Mouse (Mus musculus): ENCODE measurements around the gene Xrcc6. TPM values are rescaled to one million over a fixed set of nuclear protein-coding genes. Genes with fewer than 3 reads are reported as not detected.

The Xrcc6 gene
- polyA plus RNA-seq, 1 experiment: 183 TPM

GRCm38 (mm10) chr15:82035904-82036689 lies 48.5 kb downstream of the Xrcc6 start:
- Histone ChIP-seq H3K4me1 (replicated peaks; ENCODE audit: control insufficient read depth, insufficient read depth, low read length) (peaks cover 28% of the 10 kb centered on the region), H3K27me3 (ENCODE audit: control insufficient read depth, insufficient read depth, low read length) (no peaks in the 10 kb centered on the region), H3K36me3 (ENCODE audit: control insufficient read depth, insufficient read depth, low read length) (peaks cover 91% of the 10 kb centered on the region), H3K27ac (ENCODE audit: control insufficient read depth, insufficient read depth, low read length) (peak overlapping the region; percentile 28; the same call in 1 of the 2 replicates), H3K4me3 (ENCODE audit: control insufficient read depth, insufficient read depth, low read length) (no peak overlapping the region)
- 73% methylated on average over 12 of the region's 12 CpGs for WGBS
- DNase-seq: no peak
- TF ChIP-seq CTCF (IDR thresholded peaks at IDR 0.05; ENCODE audit: borderline replicate concordance, control insufficient read depth, extremely low read depth, insufficient read depth, low read length, poor library complexity) (no peak), POLR2A (IDR thresholded peaks at IDR 0.05; ENCODE audit: control insufficient read depth, extremely low read depth, insufficient read depth, low read length, poor library complexity) (no peak)

- Histone ChIP-seq H3K27ac (ENCODE audit: control insufficient read depth, insufficient read depth, low read length) (no peak overlapping the region), H3K4me1 (replicated peaks; ENCODE audit: control insufficient read depth, insufficient read depth, low read length) (peaks cover 7% of the 10 kb centered on the region), H3K4me3 (ENCODE audit: control insufficient read depth, insufficient read depth, low read length) (no peak overlapping the region), H3K27me3 (ENCODE audit: control insufficient read depth, insufficient read depth, low read length) (no peaks in the 10 kb centered on the region), H3K36me3 (ENCODE audit: control insufficient read depth, insufficient read depth, low read length) (peaks cover 68% of the 10 kb centered on the region)
- 89% methylated on average over 1 of the region's 1 CpGs for WGBS
- DNase-seq: peak; percentile 62
- TF ChIP-seq CTCF (IDR thresholded peaks at IDR 0.05; ENCODE audit: borderline replicate concordance, control insufficient read depth, extremely low read depth, insufficient read depth, low read length, poor library complexity) (no peak), POLR2A (IDR thresholded peaks at IDR 0.05; ENCODE audit: control insufficient read depth, extremely low read depth, insufficient read depth, low read length, poor library complexity) (no peak)
These were observed 53.0 kb downstream of the Xrcc6 start for GRCm38 (mm10) chr15:82040650-82041049.

DNA sequence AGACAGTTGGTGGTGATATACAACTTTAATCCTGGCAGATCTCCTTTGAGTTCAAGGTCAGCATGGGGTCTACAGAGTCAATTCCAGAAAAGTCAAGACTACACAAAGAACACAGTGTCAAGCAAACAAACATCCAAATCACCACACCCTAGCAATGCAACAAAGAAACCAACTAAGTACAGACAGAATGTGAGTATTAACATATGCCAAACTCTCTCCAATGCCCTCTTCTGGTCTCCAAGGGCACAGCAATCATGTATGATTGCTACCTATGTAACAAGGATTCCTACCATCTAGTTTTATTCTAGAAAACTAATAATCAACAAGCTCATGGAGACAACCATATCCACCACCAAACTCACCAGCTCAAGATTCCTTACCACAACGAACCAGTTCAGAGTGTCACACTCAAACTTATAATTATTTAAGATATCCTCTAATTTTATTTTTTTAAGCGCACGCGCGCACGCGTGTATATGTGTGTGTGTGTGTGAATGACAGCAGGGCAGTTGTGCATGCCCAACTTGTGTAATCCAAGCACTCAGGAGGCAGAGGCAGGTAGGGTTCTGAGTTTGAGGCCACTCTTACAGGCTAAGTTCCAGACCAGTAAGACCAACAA lies 56.6 kb downstream of the Xrcc6 start:
- H3K4me1 ChIP-seq (replicated peaks; ENCODE audit: control insufficient read depth, insufficient read depth, low read length): peaks cover 14% of the 10 kb centered on the region
- no peak for TF ChIP-seq CTCF (IDR thresholded peaks at IDR 0.05; ENCODE audit: borderline replicate concordance, control insufficient read depth, extremely low read depth, insufficient read depth, low read length, poor library complexity)
- TF ChIP-seq POLR2A (IDR thresholded peaks at IDR 0.05; ENCODE audit: control insufficient read depth, extremely low read depth, insufficient read depth, low read length, poor library complexity): no peak
- no peaks in the 10 kb centered on the region for H3K27me3 ChIP-seq (ENCODE audit: control insufficient read depth, insufficient read depth, low read length)
- H3K36me3 ChIP-seq (ENCODE audit: control insufficient read depth, insufficient read depth, low read length): peaks cover 33% of the 10 kb centered on the region
- H3K27ac ChIP-seq (ENCODE audit: control insufficient read depth, insufficient read depth, low read length): no peak overlapping the region
- no peak overlapping the region for H3K4me3 ChIP-seq (ENCODE audit: control insufficient read depth, insufficient read depth, low read length)
- DNase-seq: peak; percentile 55
- 92% methylated on average over 7 of the region's 7 CpGs for WGBS

DNA sequence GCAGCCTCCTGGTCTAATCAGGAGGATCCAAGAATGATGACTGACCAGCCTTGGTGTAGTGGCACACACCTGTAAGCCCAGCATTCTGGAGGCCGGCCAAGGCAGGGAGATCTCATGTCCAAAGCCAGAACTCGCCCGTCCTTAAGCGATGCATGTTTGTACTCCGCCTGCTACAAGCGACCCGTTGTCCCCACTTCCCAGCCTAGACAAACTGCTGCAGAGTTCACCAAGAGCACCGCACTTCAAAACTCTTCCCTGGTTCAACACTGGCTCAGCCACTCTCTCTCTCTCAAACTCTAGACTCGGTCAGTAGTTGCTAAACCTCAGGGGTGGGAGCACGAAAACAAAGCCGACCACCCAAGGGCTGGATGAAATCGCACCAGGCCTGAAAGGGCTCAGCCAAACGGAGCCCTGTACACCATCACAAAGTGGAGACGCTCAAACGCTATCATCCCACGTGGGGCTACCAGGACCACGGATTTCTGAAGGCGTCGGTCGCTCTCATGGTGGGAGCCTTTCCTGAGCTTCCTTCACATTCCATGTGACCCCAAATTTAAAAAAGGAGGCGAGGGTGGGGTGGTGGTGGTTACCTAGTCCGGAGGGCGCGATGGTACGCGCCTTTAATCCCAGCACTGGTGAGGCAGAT lies 58.7 kb downstream of the Xrcc6 start:
- peaks cover 14% of the 10 kb centered on the region for H3K36me3 ChIP-seq (ENCODE audit: control insufficient read depth, insufficient read depth, low read length)
- peaks cover 14% of the 10 kb centered on the region for H3K4me1 ChIP-seq (replicated peaks; ENCODE audit: control insufficient read depth, insufficient read depth, low read length)
- no peak for DNase-seq
- no peaks in the 10 kb centered on the region for H3K27me3 ChIP-seq (ENCODE audit: control insufficient read depth, insufficient read depth, low read length)
- H3K27ac ChIP-seq (ENCODE audit: control insufficient read depth, insufficient read depth, low read length): no peak overlapping the region
- 1% methylated on average over 26 of the region's 26 CpGs for WGBS
- TF ChIP-seq CTCF (IDR thresholded peaks at IDR 0.05; ENCODE audit: borderline replicate concordance, control insufficient read depth, extremely low read depth, insufficient read depth, low read length, poor library complexity) (no peak), POLR2A (IDR thresholded peaks at IDR 0.05; ENCODE audit: control insufficient read depth, extremely low read depth, insufficient read depth, low read length, poor library complexity) (no peak)
- H3K4me3 ChIP-seq (ENCODE audit: control insufficient read depth, insufficient read depth, low read length): peak overlapping the region; percentile 84

DNA sequence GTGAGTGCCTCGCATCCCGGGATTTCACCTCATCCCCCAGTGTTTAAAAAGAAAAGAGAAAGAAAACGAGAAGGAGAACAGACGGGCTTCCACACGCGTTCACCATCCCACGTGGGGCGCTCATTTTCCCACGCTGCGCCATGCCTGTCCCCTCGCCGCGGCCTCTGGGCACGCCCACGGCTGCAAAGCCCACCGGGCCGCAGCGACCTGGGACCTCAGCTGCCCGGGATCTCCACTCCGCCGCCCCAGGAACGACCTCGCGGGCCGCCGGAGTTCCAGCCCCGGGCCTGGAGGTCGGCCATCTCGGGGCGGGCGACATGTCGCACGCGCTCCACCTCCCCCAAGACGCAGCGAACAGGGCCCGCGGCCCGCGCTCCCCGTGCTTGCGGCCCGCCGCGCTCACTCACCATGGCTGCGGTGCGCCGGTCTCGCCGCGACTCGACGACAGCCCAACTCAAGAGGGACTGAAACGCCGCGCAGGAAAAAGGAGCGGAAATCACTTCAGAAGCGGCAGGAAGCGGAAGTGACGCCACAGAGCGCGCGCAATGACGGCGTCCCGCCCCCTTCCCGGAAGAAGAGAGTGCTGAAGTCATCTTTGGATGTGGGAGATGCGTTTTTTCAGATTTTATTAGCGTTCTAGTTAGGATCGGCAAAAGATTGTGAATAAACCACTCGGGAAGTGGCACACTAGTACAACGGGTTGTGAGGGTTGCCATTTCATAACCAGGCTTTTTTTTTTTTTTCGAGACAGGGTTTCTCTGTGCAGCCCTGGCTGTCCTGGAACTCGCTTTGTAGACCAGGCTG lies 59.6 kb downstream of the Xrcc6 start, which contains the start of gene Snu13:
TSS of gene Snu13 (minus strand) at position 519 of the 804 bp plus-strand sequence.
- Histone ChIP-seq H3K27me3 (ENCODE audit: control insufficient read depth, insufficient read depth, low read length) (no peaks in the 10 kb centered on the region), H3K36me3 (ENCODE audit: control insufficient read depth, insufficient read depth, low read length) (peaks cover 12% of the 10 kb centered on the region), H3K4me1 (replicated peaks; ENCODE audit: control insufficient read depth, insufficient read depth, low read length) (peaks cover 14% of the 10 kb centered on the region), H3K27ac (ENCODE audit: control insufficient read depth, insufficient read depth, low read length) (peak within 1 kb of the TSS; percentile 45; the same call in 1 of the 2 replicates), H3K4me3 (ENCODE audit: control insufficient read depth, insufficient read depth, low read length) (peak within 1 kb of the TSS; percentile 84)
- under 1% methylated on average over 74 of the region's 74 CpGs for WGBS
- TF ChIP-seq POLR2A (IDR thresholded peaks at IDR 0.05; ENCODE audit: control insufficient read depth, extremely low read depth, insufficient read depth, low read length, poor library complexity) (peak; percentile 88; the same call in 1 of the 2 replicates), CTCF (IDR thresholded peaks at IDR 0.05; ENCODE audit: borderline replicate concordance, control insufficient read depth, extremely low read depth, insufficient read depth, low read length, poor library complexity) (peak; percentile 27; the same call in 1 of the 2 replicates)
- DNase-seq: peak; percentile 93

Measured in thymus, adult 2 months (tissue).